Mouse (Mus musculus) E14TG2a.4 (cell line): Measurements from ENCODE around the gene Plppr2.

Experiments used
- CTCF ChIP-seq: conservative IDR thresholded peaks from 2 replicates; pipeline ENCODE4 v1.5.1; 2014; ENCODE audit warnings: low read length
- POU5F1 ChIP-seq: IDR thresholded peaks from 2 replicates; pipeline ENCODE4 v1.6.1; 2014; ENCODE audit warnings: low read length, borderline replicate concordance

- TF ChIP-seq CTCF (no peak), POU5F1 (no peak)
Measured at GRCm38 (mm10) chr9:21908216-21908615, 28.6 kb upstream of the Plppr2 start.
